Mouse (Mus musculus): Measurements from ENCODE around the gene Nus1.

Nus1 gene

GRCm38 (mm10) chr10:52417299-52417997 is at the start of gene Nus1:
Gene Nus1, plus strand, starts transcription at chr10:52417547.
- DNase-seq (ENCODE audit: low spot score) = peak; percentile 96

GRCm38 (mm10) chr10:52368376-52368775 is 49.0 kb upstream of the Nus1 start:
- DNase-seq (ENCODE audit: low spot score) = no peak

GRCm38 (mm10) chr10:52373834-52374233 is 43.5 kb upstream of the Nus1 start:
- peak; percentile 7 for DNase-seq (ENCODE audit: low spot score)

GRCm38 (mm10) chr10:52374651-52375050 is 42.7 kb upstream of the Nus1 start:
- no peak for DNase-seq (ENCODE audit: low spot score)

- DNase-seq (ENCODE audit: low spot score) = no peak
These were observed 40.9 kb upstream of the Nus1 start for GRCm38 (mm10) chr10:52376422-52376821.

GRCm38 (mm10) chr10:52377813-52378212 is 39.5 kb upstream of the Nus1 start:
- no peak for DNase-seq (ENCODE audit: low spot score)

- DNase-seq (ENCODE audit: low spot score) = no peak
These were observed 36.0 kb upstream of the Nus1 start for GRCm38 (mm10) chr10:52381321-52381801.

GRCm38 (mm10) chr10:52381845-52382591 is 35.3 kb upstream of the Nus1 start, which contains the start of gene Gopc:
Gene Gopc, minus strand, starts transcription at chr10:52382124.
- DNase-seq (ENCODE audit: low spot score) = peak; percentile 98

- DNase-seq (ENCODE audit: low spot score) = no peak
These were observed 34.3 kb upstream of the Nus1 start for GRCm38 (mm10) chr10:52383022-52383421.

- DNase-seq (ENCODE audit: low spot score) = no peak
These were observed 33.8 kb upstream of the Nus1 start for GRCm38 (mm10) chr10:52383522-52383921.

GRCm38 (mm10) chr10:52384823-52385610 is 32.3 kb upstream of the Nus1 start:
- peak; percentile 51 for DNase-seq (ENCODE audit: low spot score)

- DNase-seq (ENCODE audit: low spot score) = no peak
These were observed 30.2 kb upstream of the Nus1 start for GRCm38 (mm10) chr10:52387192-52387591.

- no peak for DNase-seq (ENCODE audit: low spot score)
These were observed 28.4 kb upstream of the Nus1 start, which contains the start of gene Nepn for GRCm38 (mm10) chr10:52388922-52389430. Gene Nepn, plus strand, starts transcription at chr10:52388972.

GRCm38 (mm10) chr10:52389438-52389837 is 27.9 kb upstream of the Nus1 start:
- DNase-seq (ENCODE audit: low spot score) = no peak

GRCm38 (mm10) chr10:52391208-52391607 is 26.1 kb upstream of the Nus1 start:
- DNase-seq (ENCODE audit: low spot score) = no peak

GRCm38 (mm10) chr10:52396647-52397046 is 20.7 kb upstream of the Nus1 start:
- no peak for DNase-seq (ENCODE audit: low spot score)

- DNase-seq (ENCODE audit: low spot score) = no peak
These were observed 18.6 kb upstream of the Nus1 start for GRCm38 (mm10) chr10:52398715-52399114.

- no peak for DNase-seq (ENCODE audit: low spot score)
These were observed 17.6 kb upstream of the Nus1 start for GRCm38 (mm10) chr10:52399722-52400121.

- DNase-seq (ENCODE audit: low spot score) = no peak
These were observed 12.2 kb upstream of the Nus1 start for GRCm38 (mm10) chr10:52405160-52405559.

GRCm38 (mm10) chr10:52407526-52407925 is 9.8 kb upstream of the Nus1 start:
- no peak for DNase-seq (ENCODE audit: low spot score)

GRCm38 (mm10) chr10:52415020-52415419 is 2.3 kb upstream of the Nus1 start:
- DNase-seq (ENCODE audit: low spot score) = no peak

GRCm38 (mm10) chr10:52416458-52416857 is 889 bp upstream of the Nus1 start:
- DNase-seq (ENCODE audit: low spot score) = no peak

Measured in lung, postnatal 25 days (tissue).